Mouse (Mus musculus) CH12.LX (cell line): ENCODE results near the gene Pde4d. TPM values are rescaled to one million over a fixed set of nuclear protein-coding genes. Genes with fewer than 3 reads are reported as not detected.

ENCODE experiments used
- DNase-seq: peaks from one replicate; pipeline ENCODE4 v3.0.0-alpha.2; 2013; ENCODE audit errors: extremely low read depth
- H3K27ac ChIP-seq: 2 replicates; pipeline ENCODE4 v1.5.1; 2012; ENCODE audit warnings: low read depth, mild to moderate bottlenecking, control low read depth, moderate library complexity; ENCODE audit not compliant: insufficient read depth
- H3K27me3 ChIP-seq: replicated peaks from 2 replicates; pipeline ENCODE3; 2012; ENCODE audit warnings: inconsistent platforms
- H3K36me3 ChIP-seq, 2 experiments: replicated peaks in 1 of 2; 2 replicates each; pipeline versions ENCODE3 to v1.6.1; 2012; ENCODE audit warnings: inconsistent platforms in 1 of 2, low read length in 1 of 2, mild to moderate bottlenecking in 1 of 2, mixed read lengths in 1 of 2, moderate library complexity in 1 of 2; ENCODE audit not compliant: control insufficient read depth in 1 of 2, insufficient read depth in 1 of 2
- H3K4me1 ChIP-seq, 2 experiments: 2 replicates each; pipeline ENCODE4 v1.6.1; 2012; ENCODE audit warnings: inconsistent platforms in 1 of 2, moderate library complexity in 1 of 2; ENCODE audit not compliant: insufficient read depth in 2 of 2, control insufficient read depth in 1 of 2
- H3K4me2 ChIP-seq: 2 replicates; pipeline ENCODE4 v1.6.1; 2012; ENCODE audit warnings: low read depth, mild to moderate bottlenecking, control low read depth; ENCODE audit not compliant: poor library complexity, insufficient read depth, severe bottlenecking
- H3K4me3 ChIP-seq, 3 experiments: fragments of 150-350 bp in 1 of 3; sonication (generic) in 1 of 3; replicated peaks in 1 of 3; 2 replicates each; pipeline versions ENCODE3 to v1.5.1; 2011 to 2012; ENCODE audit warnings: low read depth in 2 of 3, low read length in 2 of 3, mild to moderate bottlenecking in 2 of 3, moderate library complexity in 2 of 3, control low read depth in 1 of 3, improper control_type of control experiment in 1 of 3, inconsistent platforms in 1 of 3, mixed read lengths in 1 of 3; ENCODE audit not compliant: poor library complexity in 1 of 3
- H3K79me2 ChIP-seq: replicated peaks from 2 replicates; pipeline ENCODE4 v1.6.1; 2012; ENCODE audit warnings: mild to moderate bottlenecking, moderate library complexity; ENCODE audit not compliant: control insufficient read depth, poor library complexity, insufficient read depth, severe bottlenecking; ENCODE audit errors: extremely low read depth
- H3K9ac ChIP-seq: 2 replicates; pipeline ENCODE4 v1.6.1; 2012; ENCODE audit warnings: low read depth, mild to moderate bottlenecking, control low read depth, moderate library complexity; ENCODE audit not compliant: insufficient read depth
- H3K9me3 ChIP-seq: replicated peaks from 2 replicates; pipeline ENCODE3; 2012; ENCODE audit warnings: low read length, inconsistent platforms, mixed read lengths
- BHLHE40 ChIP-seq: IDR thresholded peaks from 2 replicates; pipeline ENCODE4 v1.6.1; 2011; ENCODE audit warnings: mild to moderate bottlenecking, low read depth, low read length, improper control_type of control experiment
- CHD1 ChIP-seq: IDR thresholded peaks from 2 replicates; pipeline ENCODE4 v1.6.1; 2012; ENCODE audit warnings: low read depth, low read length, improper control_type of control experiment, inconsistent platforms
- CHD2 ChIP-seq: IDR thresholded peaks from 2 replicates; pipeline ENCODE4 v1.6.1; 2011; ENCODE audit warnings: low read length, improper control_type of control experiment
- CTCF ChIP-seq, 2 experiments: IDR thresholded peaks in 1 of 2; conservative IDR thresholded peaks in 1 of 2; 2 replicates each; pipeline ENCODE4 v1.5.1; 2011 to 2012; ENCODE audit warnings: low read depth in 2 of 2, low read length in 2 of 2, improper control_type of control experiment in 1 of 2, inconsistent platforms in 1 of 2, mild to moderate bottlenecking in 1 of 2, moderate library complexity in 1 of 2
- EP300 ChIP-seq: IDR thresholded peaks from 2 replicates; pipeline ENCODE4 v1.6.1; 2011; ENCODE audit warnings: low read length, improper control_type of control experiment
- ETS1 ChIP-seq: conservative IDR thresholded peaks from 2 replicates; pipeline ENCODE4 v1.6.1; 2012; ENCODE audit warnings: low read depth, mild to moderate bottlenecking, inconsistent platforms, low read length, improper control_type of control experiment, moderate library complexity
- GABPA ChIP-seq: IDR thresholded peaks from 2 replicates; pipeline ENCODE4 v1.6.1; 2012; ENCODE audit warnings: low read depth, low read length, improper control_type of control experiment, inconsistent platforms; ENCODE audit not compliant: insufficient replicate concordance
- IRF4 ChIP-seq: IDR thresholded peaks from 2 replicates; pipeline ENCODE4 v1.6.1; 2014; ENCODE audit warnings: low read depth, mild to moderate bottlenecking, inconsistent platforms, low read length, improper control_type of control experiment
- JUN ChIP-seq: IDR thresholded peaks from 2 replicates; pipeline ENCODE4 v1.6.1; 2011; ENCODE audit warnings: low read depth, mild to moderate bottlenecking, low read length, improper control_type of control experiment, moderate library complexity; ENCODE audit not compliant: insufficient read depth
- KAT2A ChIP-seq: IDR thresholded peaks from 2 replicates; pipeline ENCODE4 v1.6.1; 2012; ENCODE audit warnings: low read length, improper control_type of control experiment, inconsistent platforms; ENCODE audit not compliant: insufficient replicate concordance
- MEF2A ChIP-seq: IDR thresholded peaks from 2 replicates; pipeline ENCODE4 v1.6.1; 2014; ENCODE audit warnings: low read depth, mild to moderate bottlenecking, inconsistent platforms, low read length, improper control_type of control experiment, borderline replicate concordance
- MXI1 ChIP-seq: IDR thresholded peaks from 2 replicates; pipeline ENCODE4 v1.6.1; 2011; ENCODE audit warnings: mild to moderate bottlenecking, low read depth, low read length, improper control_type of control experiment
- NRF1 ChIP-seq: IDR thresholded peaks from 2 replicates; pipeline ENCODE4 v1.6.1; 2014; ENCODE audit warnings: low read depth, mild to moderate bottlenecking, inconsistent platforms, low read length, improper control_type of control experiment, moderate library complexity
- POLR2A ChIP-seq: IDR thresholded peaks from 2 replicates; pipeline ENCODE4 v1.6.1; 2011; ENCODE audit warnings: low read depth, mild to moderate bottlenecking, improper control_type of control experiment, low read length
- RAD21 ChIP-seq: IDR thresholded peaks from 2 replicates; pipeline ENCODE4 v1.6.1; 2011; ENCODE audit warnings: low read depth, mild to moderate bottlenecking, low read length, improper control_type of control experiment, moderate library complexity
- RCOR1 ChIP-seq: conservative IDR thresholded peaks from 2 replicates; pipeline ENCODE4 v1.6.1; 2012; ENCODE audit warnings: low read depth, mild to moderate bottlenecking, inconsistent platforms, low read length, improper control_type of control experiment
- SIN3A ChIP-seq: IDR thresholded peaks from 2 replicates; pipeline ENCODE4 v1.6.1; 2012; ENCODE audit warnings: low read length, improper control_type of control experiment, inconsistent platforms
- SMC3 ChIP-seq: IDR thresholded peaks from 2 replicates; pipeline ENCODE4 v1.6.1; 2011; ENCODE audit warnings: low read depth, low read length, improper control_type of control experiment
- TBP ChIP-seq: conservative IDR thresholded peaks from 2 replicates; pipeline ENCODE4 v1.6.1; 2011; ENCODE audit warnings: low read depth, low read length, improper control_type of control experiment
- USF1 ChIP-seq: IDR thresholded peaks from 2 replicates; pipeline ENCODE4 v1.6.1; 2014; ENCODE audit warnings: low read depth, mild to moderate bottlenecking, inconsistent platforms, low read length, improper control_type of control experiment
- USF2 ChIP-seq: conservative IDR thresholded peaks from 2 replicates; pipeline ENCODE4 v1.6.1; 2011; ENCODE audit warnings: low read depth, low read length, improper control_type of control experiment
- ZKSCAN1 ChIP-seq: IDR thresholded peaks from 2 replicates; pipeline ENCODE4 v1.6.1; 2012; ENCODE audit warnings: low read depth, inconsistent platforms, low read length, improper control_type of control experiment, borderline replicate concordance
- ZMIZ1 ChIP-seq: IDR thresholded peaks from 2 replicates; pipeline ENCODE4 v1.6.1; 2012; ENCODE audit warnings: low read depth, mild to moderate bottlenecking, inconsistent platforms, low read length, improper control_type of control experiment
- ZNF384 ChIP-seq: IDR thresholded peaks from 2 replicates; pipeline ENCODE4 v1.6.1; 2012; ENCODE audit warnings: low read depth, low read length, improper control_type of control experiment, inconsistent platforms
- dilution Hi-C: fragments of 300-500 bp; cut with MboI; formaldehyde crosslinking; loops from 2 replicates; pipeline ENCODE4 v1.14.3; 2020; ENCODE audit warnings: low sequenced_read_pairs; ENCODE audit not compliant: extremely low pct_unique_long_range_greater_than_20kb, extremely low pct_ligation_motif_present
- in situ Hi-C: fragments of 300-500 bp; cut with MboI; formaldehyde crosslinking; loops from 3 replicates; pipeline ENCODE4 v1.14.3; 2019; ENCODE audit warnings: low sequenced_read_pairs, low pct_ligation_motif_present, low pct_unique_long_range_greater_than_20kb, mixed read lengths
- polyA plus RNA-seq: library from polyadenylated mRNA; unstranded; fragments of >175 nt; gene quantifications from 2 replicates; pipeline ENCODE4 v1.2.1, GENCODE M21; 2012; ENCODE audit warnings: low read depth; ENCODE audit not compliant: insufficient read length
- total RNA-seq, 2 experiments: library from RNA; depleted of rRNA; stranded (reverse); fragments of 300-350 nt in 1 of 2; fragments of >200 nt in 1 of 2; gene quantifications; 2 replicates each; pipeline ENCODE4 v1.2.3; 2012 to 2014

Gene Pde4d
- total and polyA plus RNA-seq, 3 experiments = not detected

DNA sequence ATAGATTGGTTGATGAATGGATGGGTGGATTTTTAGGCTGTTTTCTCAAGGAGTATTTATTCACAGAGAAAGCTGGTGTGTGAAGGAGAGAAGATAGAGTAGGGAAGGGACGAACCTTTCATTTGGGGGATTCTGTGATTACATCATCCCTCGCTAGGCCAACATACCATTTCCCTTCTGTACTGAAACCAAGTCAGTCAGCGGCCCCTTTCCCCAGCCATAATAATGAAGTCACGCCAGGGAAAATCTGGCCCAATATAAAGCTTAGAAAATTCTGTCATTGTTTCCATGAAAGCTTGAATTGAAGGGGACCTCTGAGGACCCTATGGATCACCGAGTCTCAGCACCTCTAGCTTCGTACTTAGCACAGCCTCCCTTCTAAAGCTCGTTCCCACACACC is 307.7 kb downstream of the Pde4d start:
- dilution Hi-C loops (no loop called here), in situ Hi-C loops (no loop called here)
- Histone ChIP-seq H3K36me3 (no peaks in the 10 kb centered on the region), H3K4me1 (peaks cover 5 to 29% of the 10 kb centered on the region in 2 experiments; a peak in 3 of 4 replicates), H3K9me3 (no peaks in the 10 kb centered on the region), H3K27ac (no peak overlapping the region), H3K4me3 (no peak overlapping the region), H3K4me2 (peak overlapping the region; percentile 13; the same call in 1 of the 2 replicates), H3K9ac (no peak overlapping the region), H3K79me2 (no peaks in the 10 kb centered on the region), H3K27me3 (no peaks in the 10 kb centered on the region)
- TF ChIP-seq CTCF (conservative IDR thresholded peaks at IDR 0.05 in 1 of 2, IDR thresholded peaks at IDR 0.05 in 1 of 2; ENCODE audit: low read depth in 2 of 2, low read length in 2 of 2) = no peak
- no peak for TF ChIP-seq RAD21
- TF ChIP-seq ZMIZ1 = no peak
- TF ChIP-seq SIN3A = no peak
- TF ChIP-seq TBP = 0 out of 2 replicates have a peak, but pooled peaks have one; percentile 23
- no peak for TF ChIP-seq USF2
- TF ChIP-seq NRF1 = no peak
- TF ChIP-seq SMC3 = no peak
- TF ChIP-seq RCOR1 = no peak
- TF ChIP-seq JUN = 0 out of 2 replicates have a peak, but pooled peaks have one; percentile 40
- no peak for TF ChIP-seq CHD2
- TF ChIP-seq USF1 = no peak
- no peak for TF ChIP-seq ZNF384
- TF ChIP-seq ZKSCAN1 = no peak
- TF ChIP-seq BHLHE40 = peak; percentile 51
- 0 out of 2 replicates have a peak, but pooled peaks have one; percentile 17 for TF ChIP-seq MXI1
- peak; percentile 2; the same call in 1 of the 2 replicates for TF ChIP-seq EP300
- peak; percentile 70 for TF ChIP-seq IRF4
- TF ChIP-seq MEF2A = peak; percentile 57; the same call in 1 of the 2 replicates
- no peak for TF ChIP-seq POLR2A
- TF ChIP-seq GABPA = no peak
- TF ChIP-seq ETS1 = peak; percentile 61
- no peak for TF ChIP-seq CHD1
- TF ChIP-seq KAT2A = no peak
- DNase-seq = peak; percentile 27
